Mouse (Mus musculus): ENCODE data around the gene Meaf6.

The Meaf6 gene

DNA sequence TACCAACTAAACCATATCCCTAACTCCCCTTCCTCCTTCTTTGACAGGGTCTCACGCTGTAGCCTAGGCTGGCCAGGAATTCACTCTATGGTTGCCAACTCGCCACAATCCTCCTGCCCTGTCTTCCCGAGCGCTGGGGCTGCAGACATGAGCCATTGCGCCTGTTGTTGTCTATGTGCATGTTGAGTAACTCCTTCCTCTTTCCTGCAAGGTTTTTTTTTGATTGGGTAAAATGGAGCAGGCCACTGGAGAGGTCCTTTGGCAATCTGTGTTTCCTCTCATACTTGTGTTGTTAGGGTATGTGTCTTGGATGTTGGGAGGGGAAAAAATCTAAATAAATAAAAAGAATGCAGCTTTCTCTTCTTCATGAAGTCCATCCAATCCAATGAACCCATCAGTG, 59.3 kb downstream of the Meaf6 start:
- DNase-seq (ENCODE audit: low spot score in 2 of 2): no peak

- DNase-seq (ENCODE audit: low spot score in 2 of 2): peak; percentile 39 to 44
Measured at GRCm38 (mm10) chr4:125144627-125145026, 59.7 kb downstream of the Meaf6 start.

DNA sequence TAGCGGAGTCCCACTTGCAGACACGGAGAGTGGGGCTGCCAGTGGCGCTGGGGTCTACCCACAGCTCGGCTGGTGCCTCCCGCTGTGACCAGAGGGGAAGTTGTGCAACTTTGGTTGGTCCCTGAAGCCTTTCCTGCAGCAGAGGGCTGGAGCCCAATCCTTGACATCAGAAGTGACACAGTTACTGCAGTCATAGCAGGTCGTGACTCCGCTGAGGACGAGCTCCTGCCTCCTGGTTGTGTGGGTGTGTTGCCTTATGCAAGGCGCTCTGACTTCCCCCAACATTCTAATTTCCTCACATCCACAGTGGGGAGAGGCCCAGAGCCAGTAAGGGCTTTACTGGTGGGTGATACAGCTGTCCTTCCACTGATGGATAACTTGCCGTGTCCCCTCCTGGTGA, 60.3 kb downstream of the Meaf6 start:
- peak in 1 of 2 experiments; percentile 40 for DNase-seq (ENCODE audit: low spot score in 2 of 2)

DNA sequence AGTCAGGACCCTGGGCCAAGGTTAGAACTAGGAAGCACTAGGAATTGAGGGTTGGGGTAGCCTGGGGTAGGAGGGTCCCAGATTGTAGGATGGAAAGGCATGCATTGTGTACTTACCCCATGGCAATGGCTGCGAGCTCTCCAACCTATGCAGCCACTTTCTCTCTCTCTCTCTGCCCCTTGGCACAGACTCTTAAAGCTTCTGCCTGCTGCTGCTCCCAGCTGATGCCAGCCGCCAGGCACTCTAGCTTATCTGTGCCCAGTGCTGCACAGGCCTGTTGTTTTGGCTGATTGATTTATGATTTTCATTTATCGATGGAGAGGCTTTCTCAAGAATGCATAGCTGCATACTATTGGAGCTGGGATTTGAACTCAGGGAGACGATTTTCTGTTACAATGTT, 63.0 kb downstream of the Meaf6 start:
- no peak for DNase-seq (ENCODE audit: low spot score in 2 of 2)

- no peak for DNase-seq (ENCODE audit: low spot score in 2 of 2)
Measured at GRCm38 (mm10) chr4:125149460-125149859, 64.5 kb downstream of the Meaf6 start.

DNA sequence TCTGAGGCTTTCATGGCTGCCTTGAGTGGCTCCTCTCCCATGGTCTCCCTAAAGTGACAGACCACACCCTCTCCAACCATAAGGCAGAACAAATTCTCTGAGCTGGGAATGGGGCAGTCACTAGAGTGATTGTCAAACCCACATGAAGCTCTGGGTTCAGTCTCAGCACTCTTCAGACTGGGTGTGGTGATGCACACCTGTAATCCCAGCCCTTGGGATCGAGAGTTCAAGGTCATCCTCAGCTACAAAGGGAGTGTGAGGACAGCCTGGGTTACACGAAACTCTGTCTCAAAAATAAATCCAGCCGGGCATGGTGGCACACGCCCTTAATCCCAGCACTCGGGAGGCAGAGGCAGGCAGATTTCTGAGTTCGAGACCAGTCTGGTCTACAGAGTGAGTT, 67.5 kb downstream of the Meaf6 start:
- DNase-seq (ENCODE audit: low spot score in 2 of 2): no peak

DNA sequence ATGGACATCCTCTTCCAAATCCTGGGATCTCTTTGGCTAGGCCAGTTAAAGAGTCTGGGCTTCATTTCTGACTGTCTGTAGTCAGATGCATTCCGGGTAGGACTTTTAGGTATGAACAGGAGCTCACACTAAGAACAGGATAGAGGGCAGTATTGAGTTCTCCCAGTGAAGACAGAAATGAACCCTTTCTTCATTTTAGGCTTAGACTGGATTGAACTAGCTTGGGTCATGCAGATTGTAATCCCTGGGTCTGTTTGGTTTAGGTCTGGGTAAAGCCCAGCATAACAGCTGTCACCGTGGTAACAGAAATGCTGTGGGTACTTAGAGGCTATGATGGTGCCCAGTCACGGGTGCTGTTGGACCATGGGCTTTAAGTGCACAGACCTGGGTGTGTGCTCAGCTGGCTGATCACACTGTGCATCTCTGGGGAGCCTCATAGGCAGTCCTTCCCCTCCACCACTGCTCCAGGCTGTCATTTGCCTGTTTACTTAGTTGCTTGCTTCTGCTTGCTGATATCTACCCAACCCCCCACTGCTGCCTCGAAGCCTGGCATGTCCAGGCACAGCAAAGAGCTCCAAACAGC, 68.8 kb downstream of the Meaf6 start:
- DNase-seq (ENCODE audit: low spot score in 2 of 2): no peak

DNA sequence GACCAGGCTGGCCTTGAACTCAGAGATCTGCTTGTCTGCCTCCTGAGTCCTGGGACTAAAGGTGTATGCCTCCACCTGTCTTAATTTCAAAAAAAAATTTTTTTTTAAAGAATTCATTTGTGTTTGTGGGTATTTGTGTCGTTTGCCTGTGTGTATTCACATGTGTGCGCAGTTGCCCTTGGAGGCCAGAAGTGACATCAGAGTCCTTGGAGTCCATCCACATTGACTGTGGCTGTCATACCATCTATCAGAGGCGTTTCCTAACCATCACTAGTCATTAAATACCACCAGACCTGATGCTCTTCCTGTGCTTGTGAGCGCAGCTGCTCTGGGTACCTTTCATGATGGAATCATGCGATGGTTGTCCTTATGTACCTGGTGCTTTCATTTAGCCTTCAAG, 70.7 kb downstream of the Meaf6 start:
- DNase-seq (ENCODE audit: low spot score in 2 of 2): no peak

DNA sequence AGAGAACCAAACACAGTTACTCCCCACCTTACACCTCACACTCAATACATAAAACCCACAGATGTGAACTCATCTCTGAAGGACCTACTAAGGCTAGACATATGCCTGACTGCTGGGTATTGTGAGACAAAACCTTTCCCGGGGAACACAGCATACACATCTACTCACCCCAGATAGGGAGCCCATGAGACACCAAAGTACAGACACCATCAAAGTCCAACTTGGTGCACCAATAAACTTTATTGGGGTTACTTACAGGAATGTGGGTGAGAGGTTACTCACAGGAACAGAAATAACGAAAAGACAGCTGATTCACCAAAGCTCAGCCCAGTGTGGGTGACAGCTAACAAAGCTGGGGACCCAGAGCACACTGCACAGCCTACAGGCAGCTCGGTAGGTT, 72.4 kb downstream of the Meaf6 start:
- no peak for DNase-seq (ENCODE audit: low spot score in 2 of 2)

GRCm38 (mm10) chr4:125158081-125158480, 73.1 kb downstream of the Meaf6 start:
- no peak for DNase-seq (ENCODE audit: low spot score in 2 of 2)

DNA sequence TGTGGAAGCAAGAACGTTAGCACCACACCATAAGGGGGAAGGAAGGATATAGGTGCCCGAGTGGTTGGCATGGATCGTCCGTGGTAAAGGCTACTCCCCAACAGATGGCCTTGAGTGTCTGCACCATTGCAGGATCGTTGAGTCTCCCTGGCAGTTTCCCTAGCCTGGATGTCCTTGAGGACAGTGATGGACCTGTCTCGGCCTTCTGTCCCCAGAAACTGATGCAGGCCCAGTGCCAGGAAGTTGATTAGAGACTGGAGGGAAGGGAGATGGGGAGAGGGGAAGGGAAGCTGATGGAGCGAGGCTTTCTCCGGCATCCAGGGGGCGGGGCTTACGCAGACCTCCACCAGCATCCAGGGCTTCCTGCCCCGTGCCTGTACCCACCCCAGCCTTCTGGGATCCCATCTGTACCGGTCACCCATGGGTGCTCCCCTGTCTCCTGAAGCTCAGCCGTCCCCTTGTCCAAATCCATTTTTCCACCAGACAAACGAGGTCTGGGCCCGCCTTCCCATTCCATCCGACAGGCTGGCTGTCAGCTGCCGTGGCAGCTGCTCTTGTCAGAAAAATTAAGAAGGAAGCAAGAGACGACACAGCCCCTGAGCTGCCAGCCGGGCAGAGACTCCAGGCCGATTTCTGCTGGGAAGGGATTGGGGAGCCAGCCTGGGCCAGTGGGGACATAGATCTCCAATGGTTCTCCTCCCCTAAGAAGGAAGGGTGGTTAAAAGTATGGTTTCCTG, 73.8 kb downstream of the Meaf6 start:
- DNase-seq (ENCODE audit: low spot score in 2 of 2): no peak

- DNase-seq (ENCODE audit: low spot score in 2 of 2): peak; percentile 89 to 93
Measured at GRCm38 (mm10) chr4:125160320-125160950, 75.5 kb downstream of the Meaf6 start.

GRCm38 (mm10) chr4:125160951-125161331, 76.0 kb downstream of the Meaf6 start:
- DNase-seq (ENCODE audit: low spot score in 2 of 2): no peak

DNA sequence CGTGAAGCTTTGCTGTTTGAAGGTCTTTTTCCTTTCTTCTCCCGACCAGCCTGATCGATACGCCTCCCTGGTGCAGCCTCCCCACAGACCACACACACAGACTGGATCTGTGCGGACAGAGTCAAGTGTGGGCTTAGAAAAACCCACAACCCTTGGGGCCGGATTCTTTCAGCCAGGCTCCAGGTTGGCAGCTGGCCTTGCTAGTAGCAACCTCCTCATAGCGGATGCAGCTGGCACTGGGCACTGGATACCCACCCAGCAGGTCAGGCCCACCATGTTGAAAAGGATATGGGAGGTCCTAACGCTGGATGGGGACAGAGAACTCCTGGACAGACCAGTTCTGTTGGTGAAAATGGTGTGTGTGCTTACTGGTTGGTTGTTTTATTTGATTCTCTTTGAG, 76.5 kb downstream of the Meaf6 start:
- DNase-seq (ENCODE audit: low spot score in 2 of 2): no peak

GRCm38 (mm10) chr4:125162701-125163100, 77.8 kb downstream of the Meaf6 start:
- no peak for DNase-seq (ENCODE audit: low spot score in 2 of 2)

Data from right cerebral cortex, postnatal 10 days (tissue).